Mouse (Mus musculus) bone marrow, adult 2 months (tissue): ENCODE measurements around the gene Cped1. TPM values are rescaled to one million over a fixed set of nuclear protein-coding genes. Genes with fewer than 3 reads are reported as not detected.

Source experiments
- H3K27ac ChIP-seq: fragments of 200-500 bp; 2 replicates; pipeline ENCODE4 v1.5.1; 2012; ENCODE audit warnings: low read depth, mild to moderate bottlenecking, control low read depth, inconsistent platforms, low read length; ENCODE audit not compliant: control insufficient read depth, poor library complexity, insufficient read depth
- H3K4me1 ChIP-seq: fragments of 200-500 bp; 2 replicates; pipeline ENCODE4 v1.6.1; 2011; ENCODE audit warnings: low read length; ENCODE audit not compliant: control insufficient read depth, insufficient read depth
- H3K4me3 ChIP-seq: fragments of 200-500 bp; replicated peaks from 2 replicates; pipeline ENCODE3; 2011; ENCODE audit warnings: mild to moderate bottlenecking, low read depth, low read length, control low read depth; ENCODE audit not compliant: control insufficient read depth
- CTCF ChIP-seq: fragments of 200-500 bp; IDR thresholded peaks from 2 replicates; pipeline ENCODE4 v1.5.1; 2011; ENCODE audit warnings: low read length, control low read depth; ENCODE audit not compliant: control insufficient read depth, insufficient read depth
- POLR2A ChIP-seq: fragments of 200-500 bp; IDR thresholded peaks from 2 replicates; pipeline ENCODE4 v1.6.1; 2011; ENCODE audit warnings: low read depth, mild to moderate bottlenecking, control low read depth, low read length, borderline replicate concordance; ENCODE audit not compliant: control insufficient read depth
- WGBS: fragments of 180-500 bp; shearing (Covaris S2); methylation state at CpG from one replicate; pipeline ENCODE4 v1.1.7; 2018; 5-methylcytosine and 5-hydroxymethylcytosine counted together
- polyA plus RNA-seq: library from polyadenylated mRNA; stranded (reverse); fragments of >200 nt; gene quantifications from 2 replicates; pipeline ENCODE4 v1.2.4, GENCODE M21; 2011; ENCODE audit warnings: low replicate concordance; ENCODE audit not compliant: missing spikeins, insufficient read depth, insufficient read length

Cped1 gene
- polyA plus RNA-seq, 1 experiment = 5.3 TPM

GRCm38 (mm10) chr6:22051526-22051925 is 65.8 kb downstream of the Cped1 start:
- 29% methylated on average over 3 of the region's 3 CpGs for WGBS
- Histone ChIP-seq H3K4me3 (no peak overlapping the region), H3K4me1 (no peaks in the 10 kb centered on the region; the same call in 1 of the 2 replicates), H3K27ac (no peak overlapping the region)
- TF ChIP-seq CTCF (no peak), POLR2A (no peak)

- H3K4me1 ChIP-seq = no peaks in the 10 kb centered on the region; the same call in 1 of the 2 replicates
- H3K27ac ChIP-seq = no peak overlapping the region; the same call in 1 of the 2 replicates
- H3K4me3 ChIP-seq = no peak overlapping the region
- TF ChIP-seq CTCF (no peak), POLR2A (no peak)
- 33% methylated on average over 3 of the region's 3 CpGs for WGBS
These were observed 67.3 kb downstream of the Cped1 start for GRCm38 (mm10) chr6:22053014-22053413.

- H3K4me3 ChIP-seq = no peak overlapping the region
- TF ChIP-seq CTCF (no peak), POLR2A (no peak)
- 74% methylated on average over 4 of the region's 4 CpGs for WGBS
- H3K27ac ChIP-seq = no peak overlapping the region
- H3K4me1 ChIP-seq = no peaks in the 10 kb centered on the region
These were observed 78.6 kb downstream of the Cped1 start for GRCm38 (mm10) chr6:22064341-22064740.

- no peak overlapping the region for H3K4me3 ChIP-seq
- 74% methylated on average over 15 of the region's 15 CpGs for WGBS
- H3K4me1 ChIP-seq = no peaks in the 10 kb centered on the region
- no peak overlapping the region for H3K27ac ChIP-seq
- TF ChIP-seq CTCF (no peak), POLR2A (no peak)
These were observed 85.0 kb downstream of the Cped1 start for GRCm38 (mm10) chr6:22070603-22071322.

GRCm38 (mm10) chr6:22071323-22071840 is 85.7 kb downstream of the Cped1 start:
- TF ChIP-seq CTCF (no peak), POLR2A (no peak)
- 31% methylated on average over 4 of the region's 4 CpGs for WGBS
- Histone ChIP-seq H3K4me1 (no peaks in the 10 kb centered on the region), H3K27ac (no peak overlapping the region), H3K4me3 (no peak overlapping the region)

GRCm38 (mm10) chr6:22072737-22073136 is 87.0 kb downstream of the Cped1 start:
- Histone ChIP-seq H3K27ac (no peak overlapping the region), H3K4me3 (no peak overlapping the region), H3K4me1 (no peaks in the 10 kb centered on the region)
- TF ChIP-seq CTCF = no peak
- TF ChIP-seq POLR2A = no peak
- WGBS = 74% methylated on average over 4 of the region's 4 CpGs

- H3K4me1 ChIP-seq = no peaks in the 10 kb centered on the region
- no peak overlapping the region for H3K27ac ChIP-seq
- TF ChIP-seq CTCF = no peak
- TF ChIP-seq POLR2A = no peak
- H3K4me3 ChIP-seq = no peak overlapping the region
- 71% methylated on average over 5 of the region's 5 CpGs for whole genome bisulfite sequencing
These were observed 88.7 kb downstream of the Cped1 start for GRCm38 (mm10) chr6:22074232-22075083.

GRCm38 (mm10) chr6:22078686-22079264 is 93.1 kb downstream of the Cped1 start:
- Histone ChIP-seq H3K27ac (no peak overlapping the region), H3K4me1 (no peaks in the 10 kb centered on the region), H3K4me3 (no peak overlapping the region)
- WGBS = 80% methylated on average over 7 of the region's 7 CpGs
- no peak for TF ChIP-seq POLR2A
- TF ChIP-seq CTCF = no peak
